Mouse (Mus musculus) intestine, embryonic 15.5 days (tissue): Measurements from ENCODE around the gene Phf21a. TPM values are rescaled to one million over a fixed set of nuclear protein-coding genes. Genes with fewer than 3 reads are reported as not detected.
"Not testable (repeated sequence)": the region's sequence is repeated elsewhere in the genome, so short reads cannot be mapped to it uniquely, and the experiment has no call there.

ENCODE experiments used
- ATAC-seq: fragments of 200-750 bp; cut with Nextera tagmentation; 2 replicates; pipeline ENCODE4 v1.8.0; 2017; ENCODE audit warnings: moderate TSS enrichment, moderate library complexity
- H3K27ac ChIP-seq: fragments of 300-500 bp; sonication (generic); 2 replicates; pipeline ENCODE4 v1.5.1; 2015; ENCODE audit warnings: mild to moderate bottlenecking, inconsistent platforms
- H3K27me3 ChIP-seq: fragments of 300-500 bp; sonication (generic); replicated peaks from 2 replicates; pipeline ENCODE4 v1.6.1; 2015; ENCODE audit warnings: inconsistent platforms
- H3K36me3 ChIP-seq: fragments of 300-500 bp; sonication (generic); 2 replicates; pipeline ENCODE4 v1.6.1; 2015; ENCODE audit warnings: inconsistent platforms
- H3K4me1 ChIP-seq: fragments of 300-500 bp; sonication (generic); replicated peaks from 2 replicates; pipeline ENCODE4 v1.6.1; 2015; ENCODE audit warnings: inconsistent platforms
- H3K4me2 ChIP-seq: fragments of 300-500 bp; sonication (generic); replicated peaks from 2 replicates; pipeline ENCODE4 v1.6.1; 2015; ENCODE audit warnings: mild to moderate bottlenecking, inconsistent platforms
- H3K4me3 ChIP-seq: fragments of 300-500 bp; sonication (generic); replicated peaks from 2 replicates; pipeline ENCODE4 v1.5.1; 2015; ENCODE audit warnings: inconsistent platforms
- H3K9ac ChIP-seq: fragments of 300-500 bp; sonication (generic); 2 replicates; pipeline ENCODE4 v1.6.1; 2015; ENCODE audit warnings: inconsistent platforms
- H3K9me3 ChIP-seq: fragments of 300-500 bp; sonication (generic); 2 replicates; pipeline ENCODE4 v1.6.1; 2016; ENCODE audit warnings: inconsistent platforms
- WGBS: fragments of 180-500 bp; shearing (Covaris S2); methylation state at CpG from one replicate; pipeline ENCODE4 v1.1.7; 2015; 5-methylcytosine and 5-hydroxymethylcytosine counted together
- polyA plus RNA-seq: library from polyadenylated mRNA; unstranded; fragments of >200 nt; fragmentation: Nextera tagmentation; extraction: Ambion mirVana; gene quantifications from 2 replicates; pipeline ENCODE4 v1.2.1, GENCODE M21; 2015

The Phf21a gene
- polyA plus RNA-seq, 1 experiment from 2014 or later = 19.1 TPM

- Histone ChIP-seq H3K36me3 (no peaks in the 10 kb centered on the region), H3K27ac (peak overlapping the region; percentile 76), H3K9ac (peak overlapping the region; percentile 50), H3K4me3 (peak overlapping the region; percentile 33), H3K4me2 (peak overlapping the region; percentile 61), H3K9me3 (no peaks in the 10 kb centered on the region), H3K4me1 (peaks cover 40% of the 10 kb centered on the region), H3K27me3 (no peaks in the 10 kb centered on the region)
- no peak for ATAC-seq
- WGBS = 5% methylated on average over 26 of the region's 26 CpGs
These were observed 299.7 kb downstream of the Phf21a start for GRCm38 (mm10) chr2:92392318-92393264.

- H3K4me1 ChIP-seq = peaks cover 17% of the 10 kb centered on the region
- WGBS = 81% methylated on average over 3 of the region's 3 CpGs
- no peak overlapping the region for H3K9ac ChIP-seq
- H3K4me3 ChIP-seq = no peak overlapping the region
- ATAC-seq = no peak
- H3K9me3 ChIP-seq = no peaks in the 10 kb centered on the region
- H3K4me2 ChIP-seq = no peak overlapping the region
- no peak overlapping the region for H3K27ac ChIP-seq
- no peaks in the 10 kb centered on the region for H3K36me3 ChIP-seq
- H3K27me3 ChIP-seq = 0 out of 2 replicates have a peak, but pooled peaks cover 3% of the 10 kb centered on the region
These were observed 302.6 kb downstream of the Phf21a start for GRCm38 (mm10) chr2:92395535-92395934.

- H3K27me3 ChIP-seq = 0 out of 2 replicates have a peak, but pooled peaks cover 6% of the 10 kb centered on the region
- WGBS = 70% methylated on average over 1 of the region's 1 CpGs
- no peak overlapping the region for H3K9ac ChIP-seq
- H3K36me3 ChIP-seq = no peaks in the 10 kb centered on the region
- H3K27ac ChIP-seq = no peak overlapping the region
- H3K4me3 ChIP-seq = no peak overlapping the region
- no peak for ATAC-seq
- H3K4me2 ChIP-seq = no peak overlapping the region
- peaks cover 9% of the 10 kb centered on the region; the same call in 1 of the 2 replicates for H3K4me1 ChIP-seq
- H3K9me3 ChIP-seq = no peaks in the 10 kb centered on the region
These were observed 304.5 kb downstream of the Phf21a start for GRCm38 (mm10) chr2:92397436-92397835.

GRCm38 (mm10) chr2:92399877-92400276 lies 307.0 kb downstream of the Phf21a start:
- not testable (repeated sequence) for ATAC-seq, H3K9ac ChIP-seq, H3K4me3 ChIP-seq, H3K4me2 ChIP-seq, H3K27me3 ChIP-seq, H3K36me3 ChIP-seq, H3K9me3 ChIP-seq, H3K4me1 ChIP-seq, H3K27ac ChIP-seq
- 81% methylated on average over 4 of the region's 4 CpGs for WGBS

- H3K4me1 ChIP-seq = 0 out of 2 replicates have a peak, but pooled peaks cover 4% of the 10 kb centered on the region
- no peak; the same call in none of the 2 replicates for ATAC-seq
- peak overlapping the region; percentile 62 for H3K9ac ChIP-seq
- H3K27me3 ChIP-seq = 0 out of 2 replicates have a peak, but pooled peaks cover 6% of the 10 kb centered on the region
- WGBS = 3% methylated on average over 22 of the region's 22 CpGs
- peak overlapping the region; percentile 59 for H3K4me3 ChIP-seq
- no peaks in the 10 kb centered on the region for H3K9me3 ChIP-seq
- peak overlapping the region; percentile 93 for H3K4me2 ChIP-seq
- H3K36me3 ChIP-seq = peaks cover 4% of the 10 kb centered on the region
- no peak overlapping the region for H3K27ac ChIP-seq
These were observed 307.8 kb downstream of the Phf21a start for GRCm38 (mm10) chr2:92400682-92401081.

GRCm38 (mm10) chr2:92401091-92401561 lies 308.2 kb downstream of the Phf21a start, which contains the start of gene Mapk8ip1:
Mapk8ip1 (minus strand) TSS chr2:92401263.
- peak; percentile 78 for ATAC-seq
- Histone ChIP-seq H3K4me2 (peak within 1 kb of the TSS; percentile 93), H3K36me3 (peaks cover 4% of the 10 kb centered on the region), H3K27ac (no peak within 1 kb of the TSS), H3K9me3 (no peaks in the 10 kb centered on the region), H3K27me3 (0 out of 2 replicates have a peak, but pooled peaks cover 6% of the 10 kb centered on the region), H3K9ac (peak within 1 kb of the TSS; percentile 62), H3K4me3 (peak within 1 kb of the TSS; percentile 59), H3K4me1 (0 out of 2 replicates have a peak, but pooled peaks cover 4% of the 10 kb centered on the region)
- WGBS = 1% methylated on average over 57 of the region's 59 CpGs

GRCm38 (mm10) chr2:92402591-92403326 lies 309.8 kb downstream of the Phf21a start:
- H3K4me1 ChIP-seq = 0 out of 2 replicates have a peak, but pooled peaks cover 4% of the 10 kb centered on the region
- H3K9ac ChIP-seq = no peak overlapping the region
- ATAC-seq = no peak
- 0 out of 2 replicates have a peak, but pooled peaks cover 6% of the 10 kb centered on the region for H3K27me3 ChIP-seq
- H3K4me3 ChIP-seq = no peak overlapping the region
- H3K9me3 ChIP-seq = no peaks in the 10 kb centered on the region
- peaks cover 4% of the 10 kb centered on the region for H3K36me3 ChIP-seq
- no peak overlapping the region for H3K27ac ChIP-seq
- H3K4me2 ChIP-seq = no peak overlapping the region
- WGBS = 79% methylated on average over 4 of the region's 4 CpGs

- Histone ChIP-seq H3K36me3 (peaks cover 12% of the 10 kb centered on the region), H3K27me3 (0 out of 2 replicates have a peak, but pooled peaks cover 6% of the 10 kb centered on the region), H3K9me3 (no peaks in the 10 kb centered on the region), H3K27ac (no peak overlapping the region), H3K4me1 (0 out of 2 replicates have a peak, but pooled peaks cover 4% of the 10 kb centered on the region), H3K4me3 (no peak overlapping the region), H3K4me2 (no peak overlapping the region), H3K9ac (no peak overlapping the region)
- ATAC-seq = no peak
- 89% methylated on average over 5 of the region's 5 CpGs for WGBS
These were observed 310.9 kb downstream of the Phf21a start for GRCm38 (mm10) chr2:92403776-92404319.

- H3K36me3 ChIP-seq = peaks cover 17% of the 10 kb centered on the region
- 82% methylated on average over 6 of the region's 6 CpGs for WGBS
These were observed 311.8 kb downstream of the Phf21a start for GRCm38 (mm10) chr2:92404737-92405136.

GRCm38 (mm10) chr2:92405687-92406086 lies 312.8 kb downstream of the Phf21a start:
- no peaks in the 10 kb centered on the region for H3K9me3 ChIP-seq
- H3K4me3 ChIP-seq = no peak overlapping the region
- ATAC-seq = no peak
- H3K4me2 ChIP-seq = no peak overlapping the region
- 0 out of 2 replicates have a peak, but pooled peaks cover 2% of the 10 kb centered on the region for H3K27me3 ChIP-seq
- H3K4me1 ChIP-seq = 0 out of 2 replicates have a peak, but pooled peaks cover 4% of the 10 kb centered on the region
- no peak overlapping the region for H3K9ac ChIP-seq
- peaks cover 21% of the 10 kb centered on the region for H3K36me3 ChIP-seq
- WGBS = 81% methylated on average over 7 of the region's 7 CpGs
- no peak overlapping the region for H3K27ac ChIP-seq

More at GRCm38 (mm10) chr2:92404737-92405136, 311.8 kb downstream of the Phf21a start:
- 0 out of 2 replicates have a peak, but pooled peaks cover 4% of the 10 kb centered on the region for H3K4me1 ChIP-seq
- 0 out of 2 replicates have a peak, but pooled peaks cover 6% of the 10 kb centered on the region for H3K27me3 ChIP-seq
- H3K27ac ChIP-seq = no peak overlapping the region
- no peaks in the 10 kb centered on the region for H3K9me3 ChIP-seq
- ATAC-seq = no peak
- no peak overlapping the region for H3K4me2 ChIP-seq
- H3K4me3 ChIP-seq = no peak overlapping the region
- H3K9ac ChIP-seq = no peak overlapping the region

GRCm38 (mm10) chr2:92408309-92409045 lies 315.6 kb downstream of the Phf21a start:
- H3K27me3 ChIP-seq = no peaks in the 10 kb centered on the region
- no peak for ATAC-seq
- no peaks in the 10 kb centered on the region for H3K9me3 ChIP-seq
- no peaks in the 10 kb centered on the region for H3K4me1 ChIP-seq
- H3K9ac ChIP-seq = no peak overlapping the region
- H3K4me2 ChIP-seq = no peak overlapping the region
- no peak overlapping the region for H3K4me3 ChIP-seq
- H3K27ac ChIP-seq = no peak overlapping the region
- H3K36me3 ChIP-seq = peaks cover 40% of the 10 kb centered on the region
- WGBS = 83% methylated on average over 18 of the region's 18 CpGs
